Mouse (Mus musculus): ENCODE results near the gene Ube2q2.

DNA sequence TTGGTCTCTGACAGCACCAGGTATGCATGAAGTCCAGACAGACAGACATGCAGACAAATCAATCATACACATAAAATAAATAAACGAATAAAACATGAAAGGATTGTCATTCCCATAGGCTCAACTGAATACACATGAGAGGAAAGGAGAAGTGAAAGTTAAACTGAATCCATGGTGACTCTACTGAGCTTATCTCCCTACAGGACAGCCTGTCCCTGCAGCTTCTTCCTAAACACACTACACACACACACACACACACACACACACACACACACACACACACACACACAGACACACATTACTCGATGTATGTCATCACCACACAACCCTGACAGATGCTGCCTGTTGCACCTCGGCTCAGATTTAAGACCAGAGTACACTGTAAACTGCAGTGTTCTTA is 95.4 kb downstream of the Ube2q2 start:
- TF ChIP-seq CTCF (IDR thresholded peaks at IDR 0.05; ENCODE audit: low read depth, low read length) (no peak), TAL1 (conservative IDR thresholded peaks at IDR 0.05; ENCODE audit: low read depth, low read length) (no peak), GATA1 (IDR thresholded peaks at IDR 0.05; ENCODE audit: borderline replicate concordance, low read length) (no peak), POLR2AphosphoS5 (IDR thresholded peaks at IDR 0.05; ENCODE audit: insufficient replicate concordance, low read depth, low read length) (no peak)

Data from G1E (cell line).